Mouse (Mus musculus) C2C12 (cell line): ENCODE data around the gene Cant1. TPM values are rescaled to one million over a fixed set of nuclear protein-coding genes. Genes with fewer than 3 reads are reported as not detected.

Experiments
- H3K27me3 ChIP-seq: one replicate; pipeline ENCODE4 v1.6.1; 2011; ENCODE audit not compliant: control insufficient read depth, insufficient read depth, insufficient read length
- H3K36me3 ChIP-seq: one replicate; pipeline ENCODE4 v1.6.1; 2011; ENCODE audit not compliant: control insufficient read depth, insufficient read depth
- H3K4me3 ChIP-seq: one replicate; pipeline ENCODE4 v1.5.1; 2011; ENCODE audit warnings: mild to moderate bottlenecking, control low read depth; ENCODE audit not compliant: poor library complexity, insufficient read depth, severe bottlenecking
- H3K79me2 ChIP-seq: one replicate; pipeline ENCODE4 v1.6.1; 2011; ENCODE audit not compliant: control insufficient read depth, insufficient read depth
- H3K79me3 ChIP-seq: one replicate; pipeline ENCODE4 v1.6.1; 2011; ENCODE audit warnings: low read depth, control low read depth
- H3ac ChIP-seq: one replicate; pipeline ENCODE3; 2011; ENCODE audit warnings: low read depth; ENCODE audit not compliant: control insufficient read depth, insufficient read length
- CEBPB ChIP-seq: IDR thresholded peaks from one replicate; pipeline ENCODE4 v1.6.1; 2011; ENCODE audit warnings: low read depth, mild to moderate bottlenecking, control low read depth, moderate library complexity
- CTCF ChIP-seq: IDR thresholded peaks from one replicate; pipeline ENCODE4 v1.5.1; 2011; ENCODE audit not compliant: control insufficient read depth, insufficient read depth, insufficient read length
- FOSL1 ChIP-seq: IDR thresholded peaks from one replicate; pipeline ENCODE4 v1.8.0; 2011; ENCODE audit warnings: mild to moderate bottlenecking, low read length; ENCODE audit not compliant: poor library complexity, insufficient read depth, severe bottlenecking
- MAX ChIP-seq: IDR thresholded peaks from one replicate; pipeline ENCODE4 v1.6.1; 2011; ENCODE audit warnings: mild to moderate bottlenecking, control low read depth
- MYOD1 ChIP-seq: IDR thresholded peaks from one replicate; pipeline ENCODE4 v1.6.1; 2011; ENCODE audit warnings: low read depth; ENCODE audit not compliant: control insufficient read depth, insufficient read length
- MYOG ChIP-seq: IDR thresholded peaks from one replicate; pipeline ENCODE4 v1.6.1; 2011; ENCODE audit not compliant: control insufficient read depth, insufficient read length; ENCODE audit errors: extremely low read depth
- USF1 ChIP-seq: IDR thresholded peaks from one replicate; pipeline ENCODE4 v1.6.1; 2011; ENCODE audit warnings: low read depth, mild to moderate bottlenecking, control low read depth, moderate library complexity
- polyA plus RNA-seq: library from polyadenylated mRNA; unstranded; fragments of >200 nt; fragmentation: generic; extraction: Trizol; gene quantifications from one replicate; pipeline ENCODE4 v1.2.1, GENCODE M21; 2012; ENCODE audit warnings: missing spikeins

Gene Cant1
- polyA plus RNA-seq, 1 experiment = 29.7 TPM

GRCm38 (mm10) chr11:118455788-118456187 is 36.9 kb upstream of the Cant1 start:
- Histone ChIP-seq H3ac (no peak overlapping the region), H3K79me2 (no peaks in the 10 kb centered on the region), H3K27me3 (peaks cover 36% of the 10 kb centered on the region), H3K79me3 (no peaks in the 10 kb centered on the region), H3K36me3 (no peaks in the 10 kb centered on the region), H3K4me3 (no peak overlapping the region)
- no peak for TF ChIP-seq MAX
- TF ChIP-seq USF1 = no peak
- TF ChIP-seq MYOD1 = no peak
- no peak for TF ChIP-seq CTCF
- no peak for TF ChIP-seq CEBPB

GRCm38 (mm10) chr11:118453886-118454671 is 35.2 kb upstream of the Cant1 start:
- no peak for TF ChIP-seq MYOG
- no peak for TF ChIP-seq CEBPB
- no peak for TF ChIP-seq MYOD1
- no peak for TF ChIP-seq FOSL1
- TF ChIP-seq MAX = no peak
- no peak overlapping the region for H3ac ChIP-seq
- no peaks in the 10 kb centered on the region for H3K79me3 ChIP-seq
- H3K36me3 ChIP-seq = no peaks in the 10 kb centered on the region
- no peak overlapping the region for H3K4me3 ChIP-seq
- no peaks in the 10 kb centered on the region for H3K79me2 ChIP-seq
- H3K27me3 ChIP-seq = peaks cover 53% of the 10 kb centered on the region

GRCm38 (mm10) chr11:118452955-118453354 is 34.1 kb upstream of the Cant1 start:
- Histone ChIP-seq H3K27me3 (peaks cover 63% of the 10 kb centered on the region), H3K36me3 (no peaks in the 10 kb centered on the region)
- no peak for TF ChIP-seq MAX
- TF ChIP-seq MYOG = no peak
- no peak for TF ChIP-seq FOSL1
- no peak for TF ChIP-seq USF1
- TF ChIP-seq CEBPB = no peak
- TF ChIP-seq MYOD1 = no peak
- no peak for TF ChIP-seq CTCF

GRCm38 (mm10) chr11:118451211-118451610 is 32.3 kb upstream of the Cant1 start:
- no peak overlapping the region for H3ac ChIP-seq
- H3K36me3 ChIP-seq = no peaks in the 10 kb centered on the region
- no peak overlapping the region for H3K4me3 ChIP-seq
- H3K27me3 ChIP-seq = peaks cover 62% of the 10 kb centered on the region
- no peaks in the 10 kb centered on the region for H3K79me3 ChIP-seq
- no peaks in the 10 kb centered on the region for H3K79me2 ChIP-seq
- TF ChIP-seq USF1 (no peak), MAX (no peak), CTCF (no peak), CEBPB (no peak), MYOG (no peak), MYOD1 (no peak), FOSL1 (no peak)

More at GRCm38 (mm10) chr11:118452955-118453354, 34.1 kb upstream of the Cant1 start:
- Histone ChIP-seq H3K79me3 (no peaks in the 10 kb centered on the region), H3K79me2 (no peaks in the 10 kb centered on the region), H3K4me3 (no peak overlapping the region), H3ac (no peak overlapping the region)

- H3ac ChIP-seq = no peak overlapping the region
- TF ChIP-seq MAX (no peak), MYOG (no peak), CTCF (no peak), CEBPB (no peak), MYOD1 (no peak), FOSL1 (no peak), USF1 (no peak)
Observed at GRCm38 (mm10) chr11:118448385-118448784, 29.5 kb upstream of the Cant1 start.

GRCm38 (mm10) chr11:118447346-118447745 is 28.5 kb upstream of the Cant1 start:
- Histone ChIP-seq H3K4me3 (no peak overlapping the region), H3K36me3 (no peaks in the 10 kb centered on the region), H3ac (no peak overlapping the region), H3K27me3 (peaks cover 58% of the 10 kb centered on the region), H3K79me3 (no peaks in the 10 kb centered on the region), H3K79me2 (no peaks in the 10 kb centered on the region)
- TF ChIP-seq FOSL1 = no peak
- no peak for TF ChIP-seq CEBPB
- no peak for TF ChIP-seq MYOG
- TF ChIP-seq MYOD1 = no peak
- no peak for TF ChIP-seq CTCF
- TF ChIP-seq USF1 = no peak
- TF ChIP-seq MAX = no peak

More at GRCm38 (mm10) chr11:118448385-118448784, 29.5 kb upstream of the Cant1 start:
- Histone ChIP-seq H3K27me3 (peaks cover 57% of the 10 kb centered on the region), H3K4me3 (no peak overlapping the region), H3K79me3 (no peaks in the 10 kb centered on the region), H3K79me2 (no peaks in the 10 kb centered on the region), H3K36me3 (no peaks in the 10 kb centered on the region)
